Mouse (Mus musculus): ENCODE measurements at regions not wholly inside any gene's neighbourhood (a gene's known extent, or its start where the extent isn't known, plus 50 kb on each side); places are given as distances from the start of the nearest gene placed in this dataset.
"Not testable (repeated sequence)": the region's sequence is repeated elsewhere in the genome, so short reads cannot be mapped to it uniquely, and the experiment has no call there.

DNA sequence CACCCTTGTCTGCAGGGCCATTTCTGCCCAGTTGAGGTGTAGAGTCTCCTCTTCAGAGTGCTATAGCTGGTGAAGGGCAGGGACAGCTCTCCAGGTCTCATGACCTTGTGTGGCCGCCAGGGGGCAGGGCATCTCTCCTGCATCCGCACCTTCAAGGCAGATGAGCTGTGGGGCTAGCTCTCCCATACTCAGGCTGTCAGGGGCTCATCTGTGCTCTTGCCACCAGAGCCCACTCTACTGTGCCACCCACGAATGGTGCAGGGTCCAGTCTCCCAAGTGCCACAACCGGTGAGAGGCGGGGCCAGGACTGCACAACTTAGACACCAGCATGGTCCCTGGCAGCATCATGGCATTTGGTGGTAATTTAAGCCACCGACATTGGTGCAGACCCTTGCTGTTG, 111.3 kb downstream of the Syt10 start:
- Histone ChIP-seq H3K27ac (ENCODE audit: control insufficient read depth, insufficient read depth, low read depth, low read length) (no peak overlapping the region), H3K4me1 (ENCODE audit: control insufficient read depth, insufficient read depth, low read length) (no peaks in the 10 kb centered on the region; the same call in 1 of the 2 replicates), H3K27me3 (ENCODE audit: control insufficient read depth, insufficient read depth, low read length) (no peaks in the 10 kb centered on the region), H3K36me3 (ENCODE audit: control insufficient read depth, insufficient read depth, low read length) (no peaks in the 10 kb centered on the region), H3K4me3 (ENCODE audit: control insufficient read depth, low read depth, low read length) (no peak overlapping the region)
- TF ChIP-seq POLR2A (IDR thresholded peaks at IDR 0.05; ENCODE audit: control insufficient read depth, low read depth, low read length) = no peak
- TF ChIP-seq CTCF (IDR thresholded peaks at IDR 0.05; ENCODE audit: control insufficient read depth, insufficient read depth, insufficient replicate concordance, low read depth, low read length) = peak; percentile 91; the same call in 1 of the 2 replicates

DNA sequence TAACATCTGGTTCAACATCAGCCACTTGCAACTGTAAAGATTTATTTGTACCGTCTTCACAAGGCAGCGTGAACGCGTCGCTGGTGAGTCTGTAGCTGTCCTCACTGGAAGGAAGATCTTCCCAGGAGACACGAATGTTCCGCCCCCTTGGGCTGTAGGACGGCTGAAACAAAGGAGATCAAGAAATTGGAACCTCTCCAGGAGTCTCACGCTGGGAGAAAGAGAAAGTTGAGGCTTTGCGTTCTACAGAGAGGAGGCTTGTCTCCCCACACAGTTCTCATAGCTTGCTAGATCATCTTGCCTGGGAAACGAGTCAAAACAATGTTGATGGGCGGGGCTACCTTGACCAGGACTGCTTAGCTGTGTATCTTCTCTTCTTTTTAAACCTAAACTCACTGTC, 117.3 kb downstream of the Syt10 start:
- Histone ChIP-seq H3K4me1 (ENCODE audit: control insufficient read depth, insufficient read depth, low read length) (no peaks in the 10 kb centered on the region), H3K27me3 (ENCODE audit: control insufficient read depth, insufficient read depth, low read length) (no peaks in the 10 kb centered on the region), H3K36me3 (ENCODE audit: control insufficient read depth, insufficient read depth, low read length) (no peaks in the 10 kb centered on the region), H3K27ac (ENCODE audit: control insufficient read depth, insufficient read depth, low read depth, low read length) (no peak overlapping the region), H3K4me3 (ENCODE audit: control insufficient read depth, low read depth, low read length) (no peak overlapping the region)
- TF ChIP-seq POLR2A (IDR thresholded peaks at IDR 0.05; ENCODE audit: control insufficient read depth, low read depth, low read length) = no peak
- no peak for TF ChIP-seq CTCF (IDR thresholded peaks at IDR 0.05; ENCODE audit: control insufficient read depth, insufficient read depth, insufficient replicate concordance, low read depth, low read length)

DNA sequence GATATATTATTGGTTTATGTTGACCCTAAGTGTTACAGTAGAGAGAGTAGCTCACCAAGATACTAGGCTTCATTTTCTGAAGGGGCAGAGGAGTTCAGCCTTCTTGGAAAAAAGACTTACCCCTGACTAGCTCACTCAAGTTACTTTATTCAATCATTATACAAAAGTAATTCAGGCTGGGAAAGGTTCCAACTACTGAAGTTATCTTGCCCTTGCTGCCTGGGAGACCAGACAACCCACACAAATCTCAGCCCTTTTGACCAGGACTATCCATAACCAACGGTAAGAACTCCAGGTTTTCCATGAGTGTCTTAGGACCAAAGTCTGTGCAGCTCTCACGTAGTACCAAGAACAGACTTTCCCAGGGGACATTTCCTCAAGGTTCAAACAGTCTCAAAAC, 105.5 kb upstream of the Rabl2 start:
- Histone ChIP-seq H3K4me3 (ENCODE audit: control insufficient read depth, low read depth, low read length) (no peak overlapping the region), H3K36me3 (ENCODE audit: control insufficient read depth, insufficient read depth, low read length) (no peaks in the 10 kb centered on the region), H3K27me3 (ENCODE audit: control insufficient read depth, insufficient read depth, low read length) (no peaks in the 10 kb centered on the region), H3K4me1 (ENCODE audit: control insufficient read depth, insufficient read depth, low read length) (no peaks in the 10 kb centered on the region), H3K27ac (ENCODE audit: control insufficient read depth, insufficient read depth, low read depth, low read length) (no peak overlapping the region)
- TF ChIP-seq CTCF (IDR thresholded peaks at IDR 0.05; ENCODE audit: control insufficient read depth, insufficient read depth, insufficient replicate concordance, low read depth, low read length) = no peak
- no peak for TF ChIP-seq POLR2A (IDR thresholded peaks at IDR 0.05; ENCODE audit: control insufficient read depth, low read depth, low read length)

DNA sequence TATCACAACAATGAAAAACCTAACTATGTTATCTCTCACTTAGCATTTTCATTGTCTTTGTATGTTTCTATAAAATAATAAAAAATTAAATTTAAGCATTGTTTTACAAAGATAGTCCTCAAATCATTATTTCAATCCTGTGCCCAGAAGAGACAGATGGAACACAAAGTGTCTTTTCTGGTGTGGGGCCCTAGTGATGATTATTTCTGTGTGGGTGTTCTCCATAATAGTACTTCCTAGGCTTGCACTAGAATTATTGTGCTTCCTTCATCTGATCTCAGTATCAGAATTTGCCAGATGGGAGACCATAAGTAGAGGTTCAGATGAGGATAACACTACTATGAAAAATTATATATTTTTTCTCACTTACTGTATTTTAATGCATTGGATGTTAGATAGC, 84.6 kb upstream of the Rabl2 start:
- Histone ChIP-seq H3K4me1 (ENCODE audit: control insufficient read depth, insufficient read depth, low read length) (peaks cover under 1% of the 10 kb centered on the region), H3K36me3 (ENCODE audit: control insufficient read depth, insufficient read depth, low read length) (no peaks in the 10 kb centered on the region), H3K27me3 (ENCODE audit: control insufficient read depth, insufficient read depth, low read length) (no peaks in the 10 kb centered on the region), H3K4me3 (ENCODE audit: control insufficient read depth, low read depth, low read length) (no peak overlapping the region), H3K27ac (ENCODE audit: control insufficient read depth, insufficient read depth, low read depth, low read length) (no peak overlapping the region)
- no peak for TF ChIP-seq POLR2A (IDR thresholded peaks at IDR 0.05; ENCODE audit: control insufficient read depth, low read depth, low read length)
- no peak for TF ChIP-seq CTCF (IDR thresholded peaks at IDR 0.05; ENCODE audit: control insufficient read depth, insufficient read depth, insufficient replicate concordance, low read depth, low read length)

DNA sequence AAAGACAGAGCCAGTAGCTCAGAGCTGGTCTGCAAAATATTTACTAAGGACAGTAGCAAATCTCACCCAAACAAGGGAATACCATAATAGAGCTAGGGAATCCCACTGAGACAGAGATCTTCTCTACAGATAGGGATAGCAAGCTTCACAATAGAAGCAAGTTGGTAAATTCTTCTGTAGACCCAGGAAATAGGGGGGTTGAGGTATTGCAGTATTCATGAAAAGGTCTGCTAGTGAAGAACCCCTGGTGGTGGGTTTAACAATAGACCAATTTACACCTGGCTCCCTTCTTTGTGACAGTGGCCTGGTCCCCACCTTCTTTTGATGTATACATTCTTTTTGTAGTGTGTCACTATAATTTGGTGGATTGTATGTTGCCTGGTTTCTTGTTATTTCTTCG, 64.8 kb upstream of the Rabl2 start:
- not testable (repeated sequence) for H3K27me3 ChIP-seq (ENCODE audit: control insufficient read depth, insufficient read depth, low read length); H3K4me1 ChIP-seq (ENCODE audit: control insufficient read depth, insufficient read depth, low read length); H3K27ac ChIP-seq (ENCODE audit: control insufficient read depth, insufficient read depth, low read depth, low read length)

More for the DNA sequence above, 64.8 kb upstream of the Rabl2 start:
- not testable (repeated sequence) for H3K36me3 ChIP-seq (ENCODE audit: control insufficient read depth, insufficient read depth, low read length); H3K4me3 ChIP-seq (ENCODE audit: control insufficient read depth, low read depth, low read length)
